Mouse (Mus musculus): ENCODE measurements around the gene Top3a.

Gene Top3a

GRCm38 (mm10) chr11:60775578-60775977, 1.6 kb downstream of the Top3a start:
- DNase-seq (ENCODE audit: extremely low read depth, low read depth), result no peak

GRCm38 (mm10) chr11:60774841-60775240, 2.3 kb downstream of the Top3a start:
- peak; percentile 88 for DNase-seq (ENCODE audit: extremely low read depth, low read depth)

GRCm38 (mm10) chr11:60774158-60774689, 2.9 kb downstream of the Top3a start:
- DNase-seq (ENCODE audit: extremely low read depth, low read depth), result no peak

- no peak for DNase-seq (ENCODE audit: extremely low read depth, low read depth)
Measured at GRCm38 (mm10) chr11:60772161-60772560, 5.0 kb downstream of the Top3a start.

GRCm38 (mm10) chr11:60770776-60771175, 6.4 kb downstream of the Top3a start:
- no peak for DNase-seq (ENCODE audit: extremely low read depth, low read depth)

- no peak for DNase-seq (ENCODE audit: extremely low read depth, low read depth)
Measured at GRCm38 (mm10) chr11:60769322-60769721, 7.8 kb downstream of the Top3a start.

GRCm38 (mm10) chr11:60766969-60767368, 10.2 kb downstream of the Top3a start:
- DNase-seq (ENCODE audit: extremely low read depth, low read depth), result no peak

GRCm38 (mm10) chr11:60761681-60762080, 15.5 kb downstream of the Top3a start:
- DNase-seq (ENCODE audit: extremely low read depth, low read depth), result no peak

GRCm38 (mm10) chr11:60755570-60755969, 21.6 kb downstream of the Top3a start:
- DNase-seq (ENCODE audit: extremely low read depth, low read depth), result no peak

- no peak for DNase-seq (ENCODE audit: extremely low read depth, low read depth)
Measured at GRCm38 (mm10) chr11:60740321-60740720, 36.8 kb downstream of the Top3a start.

GRCm38 (mm10) chr11:60737450-60737849, 39.7 kb downstream of the Top3a start:
- no peak for DNase-seq (ENCODE audit: extremely low read depth, low read depth)

- DNase-seq (ENCODE audit: extremely low read depth, low read depth), result no peak
Measured at GRCm38 (mm10) chr11:60736491-60736890, 40.7 kb downstream of the Top3a start.

GRCm38 (mm10) chr11:60735191-60735590, 42.0 kb downstream of the Top3a start:
- DNase-seq (ENCODE audit: extremely low read depth, low read depth), result no peak

GRCm38 (mm10) chr11:60734206-60734605, 43.0 kb downstream of the Top3a start:
- no peak for DNase-seq (ENCODE audit: extremely low read depth, low read depth)

- no peak for DNase-seq (ENCODE audit: extremely low read depth, low read depth)
Measured at GRCm38 (mm10) chr11:60731251-60731650, 45.9 kb downstream of the Top3a start.

GRCm38 (mm10) chr11:60730169-60730568, 47.0 kb downstream of the Top3a start:
- no peak for DNase-seq (ENCODE audit: extremely low read depth, low read depth)

GRCm38 (mm10) chr11:60729217-60729641, 47.9 kb downstream of the Top3a start:
- no peak for DNase-seq (ENCODE audit: extremely low read depth, low read depth)

- DNase-seq (ENCODE audit: extremely low read depth, low read depth), result peak; percentile 93
Measured at GRCm38 (mm10) chr11:60728260-60728761, 48.9 kb downstream of the Top3a start, which contains the start of gene Mief2. Gene Mief2, plus strand, starts transcription at chr11:60728398.

- peak; percentile 33 for DNase-seq (ENCODE audit: extremely low read depth, low read depth)
Measured at GRCm38 (mm10) chr11:60727392-60728140, 49.6 kb downstream of the Top3a start.

GRCm38 (mm10) chr11:60726601-60727391, 50.4 kb downstream of the Top3a start, which contains the start of gene Flii:
Gene Flii, minus strand, starts transcription at chr11:60727263.
- peak; percentile 31 for DNase-seq (ENCODE audit: extremely low read depth, low read depth)

- no peak for DNase-seq (ENCODE audit: extremely low read depth, low read depth)
Measured at GRCm38 (mm10) chr11:60719263-60719662, 57.9 kb downstream of the Top3a start.

- no peak for DNase-seq (ENCODE audit: extremely low read depth, low read depth)
Measured at GRCm38 (mm10) chr11:60715833-60716232, 61.3 kb downstream of the Top3a start.

Data from MEL-GATA-1-ER (cell line).